Mouse (Mus musculus) layer of hippocampus, postnatal 10 days (tissue): ENCODE measurements around the gene Nrde2. TPM values are rescaled to one million over a fixed set of nuclear protein-coding genes. Genes with fewer than 3 reads are reported as not detected.

Source experiments
- DNase-seq, 2 experiments: peaks; one replicate each; pipeline ENCODE4 v3.0.0; 2021; ENCODE audit warnings: low spot score in 2 of 2
- total RNA-seq, 2 experiments: library from RNA; stranded (reverse); gene quantifications; 2 replicates each; pipeline ENCODE4 v1.2.3; 2021

Nrde2 gene
- total RNA-seq, 2 experiments from 2014 or later, result 17.1 to 19.0 TPM

GRCm38 (mm10) chr12:100126968-100127865 is 32.2 kb downstream of the Nrde2 start:
- DNase-seq, result no peak

GRCm38 (mm10) chr12:100124913-100125798 is 34.3 kb downstream of the Nrde2 start:
- no peak for DNase-seq

GRCm38 (mm10) chr12:100123476-100123875 is 36.0 kb downstream of the Nrde2 start:
- DNase-seq, result peak in 1 of 2 experiments; percentile 49

DNA sequence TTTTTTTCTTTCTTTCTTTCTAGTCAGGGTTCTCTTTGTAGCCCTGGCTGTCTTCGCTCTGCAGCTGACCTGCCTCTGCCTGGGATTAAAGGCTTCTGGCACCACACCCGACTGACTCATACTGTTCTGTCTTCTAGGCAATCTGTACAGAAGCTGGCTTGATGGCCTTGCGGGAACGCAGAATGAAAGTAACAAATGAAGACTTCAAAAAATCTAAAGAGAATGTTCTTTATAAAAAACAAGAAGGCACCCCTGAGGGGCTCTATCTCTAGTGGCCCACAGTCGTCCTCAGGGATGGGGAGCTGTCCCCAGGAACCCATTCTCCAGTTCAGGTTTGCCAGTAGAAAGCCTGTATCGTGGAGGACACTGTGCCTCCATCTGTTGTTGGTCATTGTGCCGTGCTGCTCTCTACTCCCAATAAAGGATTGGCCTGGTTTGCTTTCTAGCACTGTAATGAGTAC is 36.5 kb downstream of the Nrde2 start:
- no peak for DNase-seq

- DNase-seq, result no peak
Measured at GRCm38 (mm10) chr12:100115982-100116381, 43.5 kb downstream of the Nrde2 start.

DNA sequence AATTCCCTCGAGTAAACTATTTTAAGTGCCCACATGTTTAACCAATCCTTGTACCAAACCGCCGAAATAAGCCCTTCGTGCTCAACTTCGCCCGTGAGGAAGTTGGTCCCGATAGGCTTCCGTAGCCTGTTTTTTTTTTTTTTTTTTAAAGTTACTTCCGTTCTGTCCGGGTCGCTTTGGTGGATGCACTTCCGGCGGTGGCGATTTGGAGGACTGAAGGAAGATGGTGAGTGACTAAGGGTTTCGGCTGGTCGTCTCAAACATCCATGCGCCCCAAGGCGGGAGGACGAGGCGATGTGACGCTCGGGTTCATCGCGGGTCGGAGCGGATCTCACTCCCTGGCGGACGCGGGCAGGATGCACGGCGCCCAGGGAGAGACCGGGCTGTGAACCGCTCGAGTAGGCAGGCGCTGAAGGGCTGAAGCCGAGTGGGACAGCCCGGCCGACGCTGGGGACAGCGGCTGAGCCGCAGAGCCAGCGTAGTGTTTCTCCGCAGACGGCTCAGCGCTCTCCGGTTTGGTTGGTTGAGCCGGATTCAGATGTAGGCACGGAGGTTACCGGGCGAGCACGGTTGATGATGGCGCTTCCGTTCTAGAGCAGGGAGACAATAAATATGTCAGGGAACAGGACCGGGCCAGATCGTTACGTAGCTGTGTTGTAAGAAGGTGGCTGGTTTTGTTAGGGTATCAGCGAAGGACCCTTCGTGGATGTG is 49.3 kb downstream of the Nrde2 start, which contains the start of gene Psmc1:
TSS of gene Psmc1 (plus strand) at position 169 of the 711 bp plus-strand sequence.
- DNase-seq, result peak; percentile 78 to 83

DNA sequence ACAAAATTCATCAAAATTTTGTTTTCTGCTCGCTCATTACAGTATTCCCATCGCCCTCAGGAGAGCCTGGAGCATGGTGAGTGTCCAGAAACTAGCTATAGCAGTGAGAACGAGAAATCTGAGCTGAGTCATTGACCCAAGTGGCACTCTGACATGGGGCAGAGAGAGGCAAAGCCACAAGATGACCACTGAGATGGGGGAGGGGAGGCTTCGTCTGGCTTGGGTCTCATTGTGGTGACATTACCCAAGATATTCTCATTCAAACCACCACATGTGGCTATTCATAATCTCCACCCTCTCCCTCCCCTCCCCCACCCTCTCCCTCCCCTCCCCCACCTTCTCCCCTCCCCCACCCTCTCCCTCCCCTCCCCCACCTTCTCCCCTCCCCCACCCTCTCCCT is 52.0 kb downstream of the Nrde2 start:
- DNase-seq, result no peak

- DNase-seq, result peak; percentile 87 to 89
Measured at GRCm38 (mm10) chr12:100106275-100106895, 53.1 kb downstream of the Nrde2 start.

DNA sequence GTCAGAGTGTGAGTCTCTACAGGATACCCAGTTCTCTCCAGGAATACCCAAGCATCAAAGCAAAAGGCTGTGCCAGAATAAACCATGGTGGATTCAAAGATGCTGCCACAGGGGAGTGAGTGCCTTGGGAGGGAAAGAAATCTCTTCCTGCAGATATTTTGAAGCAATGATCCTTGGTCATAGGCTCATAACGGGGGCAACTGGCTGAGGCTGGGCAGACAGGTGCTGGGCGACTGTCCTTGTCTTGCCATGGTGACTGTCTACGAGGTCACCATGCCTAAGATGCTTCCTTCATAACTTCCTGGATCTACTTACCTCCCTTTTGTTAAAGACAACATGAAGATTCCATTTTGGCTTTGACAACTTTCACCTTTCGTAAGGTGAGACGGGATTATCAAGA is 54.9 kb downstream of the Nrde2 start:
- DNase-seq, result no peak

DNA sequence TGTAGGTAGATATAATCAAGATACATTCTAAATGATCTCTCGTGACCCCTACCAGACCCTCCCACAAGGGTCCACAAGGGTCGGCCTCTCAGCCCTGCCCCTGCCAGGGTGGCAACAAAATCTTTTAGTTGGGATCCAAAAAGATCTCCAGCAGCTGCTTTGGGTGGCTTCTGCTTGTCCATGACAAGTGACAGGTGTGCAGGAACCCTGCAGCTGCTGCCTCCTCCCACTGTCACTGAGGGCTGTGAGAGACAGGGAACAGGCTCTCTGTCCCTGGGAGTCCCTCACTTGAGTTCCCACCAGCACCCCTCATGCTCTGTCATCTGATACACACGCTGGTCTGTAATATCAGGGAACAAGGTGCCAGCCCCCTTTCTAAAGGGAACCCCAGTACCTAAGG is 57.8 kb downstream of the Nrde2 start:
- no peak for DNase-seq

GRCm38 (mm10) chr12:100100707-100101030 is 58.8 kb downstream of the Nrde2 start:
- DNase-seq, result no peak

- peak; percentile 60 to 66 for DNase-seq
Measured at GRCm38 (mm10) chr12:100099971-100100706, 59.3 kb downstream of the Nrde2 start.

DNA sequence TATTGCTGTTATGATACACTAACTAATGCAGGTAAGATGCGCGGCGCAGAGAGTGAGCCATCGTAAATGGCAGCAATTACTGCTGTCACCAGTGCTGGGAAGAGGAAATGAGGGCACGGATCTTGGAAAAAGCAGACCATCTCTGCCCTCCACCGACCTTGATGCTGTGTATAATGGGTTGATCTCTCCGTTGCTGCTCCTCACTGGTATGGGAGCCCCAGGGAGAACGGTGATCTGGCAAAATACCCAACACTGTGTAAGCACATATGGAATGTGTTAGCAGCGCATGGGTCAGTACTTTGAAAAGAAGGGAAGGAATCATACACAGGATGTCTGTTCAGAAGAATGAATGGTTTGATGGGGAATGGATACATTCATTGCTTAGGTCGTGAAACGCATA is 66.4 kb downstream of the Nrde2 start:
- DNase-seq, result no peak

DNA sequence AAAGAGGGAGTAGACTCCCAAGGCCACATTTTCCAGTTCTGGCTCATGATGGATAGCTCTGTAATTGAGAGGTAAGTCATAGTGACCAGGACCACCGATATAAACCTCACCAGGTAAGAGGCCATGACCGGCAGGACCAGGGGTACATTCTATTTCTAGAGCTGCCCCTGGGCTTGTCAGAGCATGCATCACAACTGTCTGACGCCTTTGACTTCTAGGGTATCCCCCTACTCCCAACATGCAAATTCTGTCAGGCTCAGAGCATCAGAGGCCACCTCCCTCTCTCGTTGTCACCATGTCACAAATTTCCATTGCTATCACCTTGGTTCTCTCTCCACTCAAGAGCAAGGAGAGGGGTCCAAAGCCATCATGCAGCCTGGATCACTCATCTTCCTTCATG is 68.7 kb downstream of the Nrde2 start:
- no peak for DNase-seq

GRCm38 (mm10) chr12:100089265-100089664 is 70.2 kb downstream of the Nrde2 start:
- DNase-seq, result no peak

- no peak for DNase-seq
Measured at GRCm38 (mm10) chr12:100088026-100088425, 71.4 kb downstream of the Nrde2 start.

DNA sequence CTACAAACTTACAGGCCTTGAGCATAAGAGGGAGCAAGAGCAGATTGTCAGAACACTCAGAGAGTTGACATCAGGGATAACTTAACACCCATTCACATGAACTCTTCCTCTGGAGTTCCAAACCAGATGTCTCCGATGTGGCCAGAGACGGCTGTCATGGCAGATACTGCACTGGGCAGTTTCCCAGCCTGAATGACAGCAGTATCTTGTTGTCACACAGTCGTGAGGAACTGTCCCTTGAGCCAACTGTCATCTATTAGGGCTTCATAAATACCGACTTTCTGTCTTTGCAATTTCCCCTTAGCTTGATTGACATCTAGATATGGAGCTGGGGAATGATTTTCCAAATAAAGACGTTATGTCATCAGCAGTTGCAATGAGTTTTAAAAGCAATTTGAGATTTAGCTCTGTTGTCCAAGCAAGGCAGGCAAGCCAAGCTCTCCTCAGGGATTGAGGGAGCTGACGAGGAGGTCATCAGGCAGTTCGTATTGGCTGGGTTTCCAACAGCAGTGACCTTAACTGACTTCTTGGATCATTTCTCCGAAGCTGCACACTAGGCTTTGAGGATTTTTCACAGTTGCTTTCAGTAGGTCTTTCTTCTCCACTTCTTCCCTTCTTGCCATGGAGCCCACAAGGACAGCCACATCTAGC is 79.7 kb downstream of the Nrde2 start:
- no peak for DNase-seq

DNA sequence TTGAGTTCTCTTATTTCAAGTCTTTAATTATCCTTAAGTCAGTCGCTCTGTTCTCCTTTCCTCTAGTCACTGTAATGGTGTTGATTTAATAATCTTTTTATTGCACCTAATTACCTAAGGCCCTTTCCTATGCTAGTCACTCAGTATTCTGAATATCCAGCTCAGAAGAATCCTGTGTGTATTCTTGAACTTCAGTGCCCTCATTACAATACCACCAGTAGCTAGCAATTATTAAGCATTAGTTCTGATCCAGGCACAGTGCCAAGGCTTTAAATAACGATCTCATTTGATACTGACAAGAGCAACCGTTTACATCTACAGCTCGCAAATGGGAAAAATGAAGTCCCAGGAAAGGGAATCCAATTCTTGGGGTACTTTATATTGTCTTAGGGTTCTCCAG is 83.7 kb downstream of the Nrde2 start:
- no peak for DNase-seq
